Mouse (Mus musculus) fat pad, adult 2 months (tissue): ENCODE data around the gene Cpvl.

Source experiments
- DNase-seq: peaks from one replicate; pipeline ENCODE4 v3.0.0-alpha.2; 2011; ENCODE audit warnings: low read depth, low spot score; ENCODE audit errors: extremely low read depth

Cpvl gene

DNA sequence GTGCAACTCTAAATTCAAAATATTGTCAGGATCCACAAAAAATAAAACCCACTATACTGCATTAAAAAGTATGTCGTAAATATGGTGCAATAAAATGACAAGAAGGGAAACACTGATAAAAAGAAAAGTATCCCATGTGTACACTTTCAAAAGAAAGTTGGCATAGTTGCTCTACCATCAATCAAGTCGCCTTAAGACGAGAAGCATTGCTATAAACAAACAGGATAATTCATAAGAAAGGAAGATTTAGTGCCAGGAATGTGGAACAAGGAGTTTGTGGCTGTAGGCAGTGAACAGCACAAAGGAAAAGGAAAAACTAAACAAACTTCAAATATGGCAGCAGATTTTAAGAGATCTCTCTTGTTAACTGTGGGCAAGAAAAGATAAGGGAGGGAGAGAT is 84.7 kb downstream of the Cpvl start:
- DNase-seq, result no peak

- no peak for DNase-seq
These were observed 87.4 kb downstream of the Cpvl start for GRCm38 (mm10) chr6:53891109-53891508.

- DNase-seq, result no peak
These were observed 93.5 kb downstream of the Cpvl start for GRCm38 (mm10) chr6:53884931-53885330.

- DNase-seq, result no peak
These were observed 94.0 kb downstream of the Cpvl start for GRCm38 (mm10) chr6:53884496-53884895.

DNA sequence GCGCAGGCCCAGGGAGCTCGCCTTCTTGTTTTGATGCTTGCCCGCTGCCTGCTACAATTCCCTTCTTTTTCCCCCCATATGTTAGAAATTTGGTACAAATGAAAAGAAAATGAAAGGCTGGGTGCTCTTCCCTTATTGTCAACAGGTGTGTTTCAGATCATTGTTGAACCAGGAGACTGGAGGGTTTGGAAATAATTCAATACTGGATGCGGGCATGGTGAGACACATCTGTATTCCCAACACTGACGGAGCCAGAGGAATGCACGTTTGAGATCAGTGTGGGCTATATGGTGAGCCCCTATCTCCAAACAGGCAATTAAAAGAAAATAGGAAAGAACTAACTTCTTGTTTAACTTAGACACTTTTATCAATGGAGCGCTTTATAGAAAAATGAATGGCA is 95.1 kb downstream of the Cpvl start:
- no peak for DNase-seq

DNA sequence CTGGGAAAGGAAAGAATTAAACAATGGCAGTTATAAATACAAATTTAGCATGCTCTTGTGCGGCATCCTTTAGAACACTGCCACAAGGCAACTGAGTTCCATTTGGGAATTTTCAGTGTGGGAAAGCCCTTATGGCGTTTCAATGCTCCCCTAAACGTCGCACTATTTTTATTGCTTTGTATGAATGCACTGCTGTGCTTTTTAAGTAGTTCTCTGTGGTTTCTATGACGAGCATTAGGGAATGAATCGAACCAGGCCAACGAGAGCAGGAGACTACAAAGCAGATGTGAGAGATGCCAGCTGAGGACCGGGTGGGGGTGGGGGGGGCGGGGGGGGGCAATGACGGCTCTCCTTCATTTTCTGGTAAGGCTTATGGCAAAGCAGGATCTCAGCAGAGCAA is 96.8 kb downstream of the Cpvl start:
- no peak for DNase-seq

GRCm38 (mm10) chr6:53881235-53881606 is 97.2 kb downstream of the Cpvl start:
- DNase-seq, result peak; percentile 70

GRCm38 (mm10) chr6:53880530-53881234 is 97.8 kb downstream of the Cpvl start:
- DNase-seq, result peak; percentile 47

DNA sequence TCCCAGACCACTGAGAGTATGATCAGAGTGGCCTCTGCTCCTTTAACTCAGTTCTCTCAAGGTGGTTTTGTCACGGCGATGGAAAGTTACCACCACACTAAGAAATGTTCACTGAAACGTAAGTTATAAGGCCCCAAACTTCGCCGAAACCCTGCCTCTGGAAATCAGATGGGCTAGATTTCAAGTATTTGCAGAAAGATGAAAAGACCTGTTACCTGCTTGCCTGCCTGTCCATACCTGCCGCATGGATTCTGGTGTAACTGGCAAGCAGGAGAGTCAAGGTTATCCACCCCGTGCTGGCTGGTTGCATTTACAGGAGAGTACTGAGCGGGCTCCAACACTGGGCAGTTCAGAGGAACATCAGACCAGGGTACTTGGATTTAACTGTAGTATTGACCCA is 98.9 kb downstream of the Cpvl start:
- DNase-seq, result peak; percentile 62

- DNase-seq, result no peak
These were observed 103.5 kb downstream of the Cpvl start for GRCm38 (mm10) chr6:53874881-53875429.

GRCm38 (mm10) chr6:53871903-53872302 is 106.6 kb downstream of the Cpvl start:
- DNase-seq, result no peak

DNA sequence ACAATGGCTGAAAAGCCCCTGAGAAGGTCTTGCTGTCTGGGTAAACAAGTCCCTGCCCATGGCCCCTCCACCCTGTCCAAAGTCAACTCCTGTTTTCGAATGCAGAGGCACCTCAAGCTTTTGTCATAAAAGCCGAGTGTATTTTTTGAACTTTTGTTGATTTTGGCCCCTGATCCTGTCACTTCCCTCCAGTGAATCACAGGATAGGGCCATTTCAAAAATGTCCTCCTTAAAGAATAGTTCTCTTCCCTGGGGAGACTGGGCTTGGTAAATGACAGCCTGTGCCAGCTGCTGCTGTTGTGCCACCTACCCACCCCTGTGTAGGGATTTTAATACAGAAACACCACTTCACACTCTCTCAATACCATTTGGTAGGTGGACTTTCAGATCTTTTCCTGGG is 115.5 kb downstream of the Cpvl start:
- DNase-seq, result no peak

DNA sequence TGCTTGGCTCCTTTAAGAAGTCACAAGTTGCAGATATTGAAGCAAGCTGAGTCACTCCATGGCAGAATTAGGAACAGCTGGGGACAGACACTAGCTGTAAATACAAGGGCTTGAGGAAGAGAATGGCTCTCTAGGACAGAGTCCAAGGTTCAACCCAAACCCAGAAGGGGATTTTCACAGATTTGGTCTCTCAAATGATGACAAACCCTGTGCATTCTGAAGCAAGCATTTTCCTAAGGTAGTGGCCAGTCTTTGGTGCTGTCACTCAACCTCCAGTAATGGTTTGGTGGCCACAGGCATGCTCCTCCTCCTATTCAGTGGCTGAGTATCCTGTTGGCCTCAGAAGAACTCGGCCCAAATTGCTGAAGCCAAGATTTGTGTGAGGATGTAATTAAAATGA is 119.4 kb downstream of the Cpvl start:
- no peak for DNase-seq

GRCm38 (mm10) chr6:53857822-53858221 is 120.6 kb downstream of the Cpvl start:
- DNase-seq, result no peak

- no peak for DNase-seq
These were observed 121.7 kb downstream of the Cpvl start for GRCm38 (mm10) chr6:53856775-53857174.

DNA sequence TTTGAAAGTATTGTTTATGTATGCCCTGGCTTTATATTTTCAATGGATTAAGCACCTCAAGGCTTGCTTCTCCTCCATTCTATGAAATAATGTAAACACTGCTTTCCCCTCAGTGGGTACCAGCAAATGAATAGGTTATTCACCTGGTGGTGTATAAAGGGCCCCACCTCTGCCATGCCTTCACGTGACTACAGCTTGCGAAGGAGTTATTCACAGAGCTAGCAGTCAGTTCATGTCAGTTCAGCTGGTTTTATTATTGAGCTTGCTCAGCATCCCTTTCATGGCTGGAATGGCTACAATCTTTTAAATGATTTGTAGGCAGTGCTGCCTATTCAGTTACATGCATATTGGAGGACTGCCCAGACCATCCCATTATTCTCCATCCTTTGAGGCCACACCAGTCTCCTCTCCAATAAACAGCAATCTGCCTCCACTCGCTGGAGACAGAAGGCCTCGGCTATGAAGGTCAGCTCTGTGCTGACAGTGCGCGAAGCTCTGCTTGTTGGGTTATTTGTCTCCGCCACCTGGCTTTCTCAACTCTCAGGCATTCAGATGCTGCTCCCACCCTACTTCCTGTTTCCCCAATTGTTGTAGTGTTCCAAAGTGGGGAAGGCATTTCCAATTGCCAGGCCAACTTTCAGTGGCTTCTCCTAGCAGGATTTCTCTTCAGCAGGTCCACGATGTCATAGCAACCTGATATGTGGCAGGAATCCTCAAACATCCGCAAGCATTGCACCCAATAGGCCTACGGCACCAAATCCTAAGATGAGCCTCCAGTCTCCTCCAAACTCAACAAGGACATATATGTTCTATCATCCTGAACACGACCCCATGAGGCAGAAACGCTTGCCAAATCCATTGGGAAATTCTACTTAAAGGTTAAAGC is 123.3 kb downstream of the Cpvl start:
- no peak for DNase-seq

DNA sequence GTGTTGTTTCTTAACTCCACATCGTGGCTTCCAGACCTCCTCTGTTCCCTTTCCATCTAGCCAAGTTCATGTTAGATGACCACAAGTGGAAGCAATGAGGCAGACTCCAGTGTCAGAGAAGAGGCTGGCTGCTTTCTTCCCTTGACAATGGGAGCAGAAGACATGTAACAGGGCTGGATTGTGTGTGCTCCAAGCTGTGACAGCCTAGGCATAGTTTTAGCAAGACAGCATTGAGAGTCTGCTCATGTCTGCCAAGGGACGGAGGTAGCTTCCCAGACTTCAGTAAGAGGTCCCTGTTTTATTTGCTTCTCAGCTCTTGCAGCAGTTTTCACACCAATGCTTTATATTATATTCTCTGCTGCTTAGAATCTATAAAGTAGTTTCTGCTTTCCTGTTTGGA is 124.2 kb downstream of the Cpvl start:
- DNase-seq, result no peak

- DNase-seq, result no peak
These were observed 124.9 kb downstream of the Cpvl start for GRCm38 (mm10) chr6:53853546-53853945.

DNA sequence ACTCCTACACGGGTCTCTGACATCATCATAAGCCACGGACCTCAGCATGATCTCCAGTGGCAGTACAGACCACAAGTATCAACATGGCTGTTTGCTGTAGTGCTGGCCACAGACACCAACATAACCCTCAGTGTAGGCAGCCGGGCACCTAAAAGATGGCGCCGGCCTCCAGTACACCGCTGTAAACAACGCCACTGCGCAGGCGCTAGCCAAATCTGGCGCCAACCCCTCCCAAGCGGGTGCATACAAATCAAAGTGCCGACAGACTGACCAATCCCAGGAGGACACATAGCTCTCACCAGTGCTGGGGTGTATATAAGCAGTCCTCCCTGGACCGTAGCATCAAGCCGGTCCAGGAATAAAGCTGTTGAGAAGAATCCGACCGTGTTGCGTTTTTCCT is 133.8 kb downstream of the Cpvl start:
- no peak for DNase-seq

DNA sequence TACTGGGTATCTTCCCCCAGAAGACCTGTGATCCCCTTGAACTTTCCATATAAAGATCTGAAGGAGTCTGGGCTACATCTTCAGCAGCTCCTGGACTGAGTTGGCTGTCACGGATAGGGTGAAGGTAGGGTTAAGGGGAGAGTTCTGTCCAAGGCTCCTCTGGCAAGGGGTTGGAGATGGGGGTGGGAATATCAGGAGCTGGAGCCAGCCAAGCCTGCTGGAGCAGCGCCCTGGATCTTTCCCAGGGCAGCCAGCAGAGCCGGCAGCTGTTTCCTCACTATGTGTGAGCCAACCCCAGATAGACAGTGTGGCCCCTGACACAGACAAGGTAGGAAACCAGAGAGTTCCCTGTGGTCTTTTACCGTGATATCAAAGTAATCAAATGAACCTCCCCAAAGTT is 153.3 kb downstream of the Cpvl start:
- DNase-seq, result no peak
